Mouse (Mus musculus) small intestine, adult 2 months (tissue): ENCODE data around the gene Hectd1. TPM values are rescaled to one million over a fixed set of nuclear protein-coding genes. Genes with fewer than 3 reads are reported as not detected.

ENCODE experiments used
- H3K27ac ChIP-seq: fragments of 200-500 bp; 2 replicates; pipeline ENCODE4 v1.5.1; 2012; ENCODE audit warnings: low read depth, low read length, control low read depth, inconsistent platforms; ENCODE audit not compliant: insufficient read depth
- H3K27me3 ChIP-seq: fragments of 200-500 bp; 2 replicates; pipeline ENCODE4 v1.6.1; 2012; ENCODE audit warnings: mild to moderate bottlenecking, moderate library complexity, low read length, inconsistent platforms; ENCODE audit not compliant: control insufficient read depth, insufficient read depth
- H3K36me3 ChIP-seq: fragments of 200-500 bp; 2 replicates; pipeline ENCODE4 v1.6.1; 2012; ENCODE audit warnings: mild to moderate bottlenecking, low read length, control low read depth, inconsistent platforms; ENCODE audit not compliant: control insufficient read depth, insufficient read depth
- H3K4me1 ChIP-seq: fragments of 200-500 bp; 2 replicates; pipeline ENCODE4 v1.6.1; 2012; ENCODE audit warnings: low read length, inconsistent platforms, mixed read lengths; ENCODE audit not compliant: control insufficient read depth, insufficient read depth, insufficient read length
- H3K4me3 ChIP-seq: fragments of 200-500 bp; 2 replicates; pipeline ENCODE4 v1.5.1; 2012; ENCODE audit warnings: low read depth, mild to moderate bottlenecking, control low read depth, inconsistent platforms, low read length, moderate library complexity
- CTCF ChIP-seq: fragments of 200-500 bp; IDR thresholded peaks from 2 replicates; pipeline ENCODE4 v1.5.1; 2012; ENCODE audit warnings: low read depth, mild to moderate bottlenecking, control low read depth, inconsistent platforms, low read length, moderate library complexity, mixed read lengths; ENCODE audit not compliant: insufficient replicate concordance, insufficient read length; ENCODE audit errors: extremely low read depth
- POLR2A ChIP-seq: fragments of 200-500 bp; IDR thresholded peaks from 2 replicates; pipeline ENCODE4 v1.6.1; 2012; ENCODE audit warnings: low read depth, mild to moderate bottlenecking, control low read depth, inconsistent platforms, low read length, moderate library complexity
- WGBS: fragments of 180-500 bp; shearing (Covaris S2); methylation state at CpG from one replicate; pipeline ENCODE4 v1.1.7; 2018; 5-methylcytosine and 5-hydroxymethylcytosine counted together
- polyA plus RNA-seq: library from polyadenylated mRNA; depleted of rRNA; stranded (reverse); fragments of >200 nt; gene quantifications from 2 replicates; pipeline ENCODE4 v1.2.3, GENCODE M21; 2012

Gene Hectd1
- polyA plus RNA-seq, 1 experiment, result 6.7 TPM

GRCm38 (mm10) chr12:51821256-51821655, 8.1 kb downstream of the Hectd1 start:
- Histone ChIP-seq H3K4me1 (peaks cover 8% of the 10 kb centered on the region; the same call in 1 of the 2 replicates), H3K36me3 (peaks cover 16% of the 10 kb centered on the region), H3K4me3 (no peak overlapping the region), H3K27ac (no peak overlapping the region), H3K27me3 (no peaks in the 10 kb centered on the region)
- 6% methylated on average over 2 of the region's 2 CpGs for WGBS
- no peak for TF ChIP-seq CTCF
- TF ChIP-seq POLR2A, result no peak

DNA sequence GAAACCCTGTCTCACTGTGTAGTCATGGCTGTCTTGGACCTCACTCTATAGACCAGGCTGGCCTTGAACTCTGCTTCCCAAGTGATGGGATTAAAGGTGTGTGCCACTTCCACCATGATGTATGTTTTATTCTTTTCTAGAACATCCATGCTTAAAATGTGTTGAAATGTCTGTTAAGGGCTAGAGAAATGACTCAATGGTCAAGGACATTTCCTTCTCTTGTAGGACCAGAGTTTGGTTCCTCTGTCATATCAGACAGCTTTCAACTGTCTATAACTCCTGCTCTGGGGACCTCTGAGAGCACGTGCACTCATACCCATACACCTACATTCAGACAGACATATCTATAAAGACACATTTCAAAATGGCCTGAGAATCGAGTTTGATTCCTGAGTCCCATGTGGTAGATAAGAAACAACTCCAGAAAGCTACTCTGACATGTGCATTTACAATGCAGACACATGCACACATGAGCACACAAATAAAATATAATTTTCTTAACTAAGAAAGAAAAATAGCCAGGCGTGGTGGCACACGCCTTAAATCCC, 9.3 kb downstream of the Hectd1 start:
- Histone ChIP-seq H3K27me3 (no peaks in the 10 kb centered on the region), H3K4me3 (no peak overlapping the region), H3K36me3 (peaks cover 14% of the 10 kb centered on the region), H3K27ac (no peak overlapping the region), H3K4me1 (peaks cover 8% of the 10 kb centered on the region; the same call in 1 of the 2 replicates)
- TF ChIP-seq POLR2A (no peak), CTCF (no peak)
- 77% methylated on average over 4 of the region's 4 CpGs for whole genome bisulfite sequencing

DNA sequence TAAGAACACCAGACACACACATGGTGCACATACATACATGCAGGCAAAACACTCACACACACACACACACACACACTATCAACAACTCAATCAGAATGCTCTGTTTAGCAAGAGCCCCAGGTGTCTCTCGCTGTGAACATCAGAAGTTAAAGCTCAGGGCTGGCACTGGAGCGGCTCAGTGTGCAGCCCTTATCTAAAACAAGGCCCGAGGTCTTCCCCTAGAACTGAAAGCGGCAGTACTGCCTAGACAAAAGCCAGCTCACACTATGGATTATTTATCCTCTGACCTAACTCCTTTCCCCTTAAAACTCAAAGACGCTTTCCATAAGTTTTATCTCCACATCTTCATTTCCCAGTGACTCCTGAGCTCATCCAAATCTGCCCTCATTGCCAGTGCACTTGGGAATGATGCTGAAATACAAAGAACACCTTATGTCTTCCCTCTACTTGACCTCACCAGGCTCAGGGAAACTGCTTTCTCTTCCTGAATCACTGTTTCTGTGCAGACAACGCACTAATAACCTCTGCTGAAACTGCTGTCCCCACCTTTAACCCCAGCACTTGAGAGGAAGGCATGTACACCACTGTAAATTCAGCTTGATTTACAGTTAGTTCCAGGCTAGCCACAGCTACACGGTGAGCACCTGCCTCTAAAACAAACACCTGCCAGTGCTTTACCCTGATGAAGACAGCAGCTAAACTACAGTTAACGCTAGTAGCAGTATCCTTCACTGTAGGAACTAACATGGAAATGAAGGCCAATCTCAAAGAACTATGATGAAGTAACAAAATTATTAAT, 11.3 kb downstream of the Hectd1 start:
- Histone ChIP-seq H3K27ac (no peak overlapping the region), H3K36me3 (peaks cover 9% of the 10 kb centered on the region), H3K27me3 (no peaks in the 10 kb centered on the region), H3K4me1 (peaks cover 8% of the 10 kb centered on the region; the same call in 1 of the 2 replicates), H3K4me3 (no peak overlapping the region)
- TF ChIP-seq CTCF (no peak), POLR2A (no peak)
- 23% methylated on average over 8 of the region's 8 CpGs for WGBS

- H3K27ac ChIP-seq, result no peak overlapping the region
- no peak for TF ChIP-seq POLR2A
- TF ChIP-seq CTCF, result no peak
- H3K4me1 ChIP-seq, result peaks cover 1% of the 10 kb centered on the region; the same call in 1 of the 2 replicates
- H3K27me3 ChIP-seq, result no peaks in the 10 kb centered on the region
- peaks cover 9% of the 10 kb centered on the region for H3K36me3 ChIP-seq
- WGBS, result 64% methylated on average over 5 of the region's 5 CpGs
- H3K4me3 ChIP-seq, result no peak overlapping the region
Measured at GRCm38 (mm10) chr12:51811388-51812140, 17.8 kb downstream of the Hectd1 start.

DNA sequence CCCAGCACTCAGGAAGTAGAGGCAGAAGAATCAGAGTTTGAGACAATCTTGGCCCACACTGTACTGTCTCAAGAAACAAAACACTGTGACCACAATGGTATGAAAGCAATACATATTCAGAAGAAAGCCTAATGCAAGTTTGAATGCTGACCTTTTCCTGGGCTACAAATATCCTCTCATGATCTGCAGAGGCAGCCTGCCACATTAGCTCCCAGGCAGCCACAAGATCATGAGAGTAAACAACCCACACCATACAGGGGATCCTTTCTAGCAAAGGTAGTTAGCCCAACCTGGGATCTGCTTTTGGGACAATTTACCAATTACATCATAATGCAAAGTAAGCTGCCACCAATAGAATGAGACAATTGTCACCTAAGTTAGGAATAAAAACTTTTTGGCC, 18.8 kb downstream of the Hectd1 start:
- Histone ChIP-seq H3K4me1 (peaks cover 1% of the 10 kb centered on the region; the same call in 1 of the 2 replicates), H3K4me3 (no peak overlapping the region), H3K27ac (no peak overlapping the region), H3K36me3 (peaks cover 16% of the 10 kb centered on the region), H3K27me3 (no peaks in the 10 kb centered on the region)
- TF ChIP-seq POLR2A (no peak), CTCF (no peak)

DNA sequence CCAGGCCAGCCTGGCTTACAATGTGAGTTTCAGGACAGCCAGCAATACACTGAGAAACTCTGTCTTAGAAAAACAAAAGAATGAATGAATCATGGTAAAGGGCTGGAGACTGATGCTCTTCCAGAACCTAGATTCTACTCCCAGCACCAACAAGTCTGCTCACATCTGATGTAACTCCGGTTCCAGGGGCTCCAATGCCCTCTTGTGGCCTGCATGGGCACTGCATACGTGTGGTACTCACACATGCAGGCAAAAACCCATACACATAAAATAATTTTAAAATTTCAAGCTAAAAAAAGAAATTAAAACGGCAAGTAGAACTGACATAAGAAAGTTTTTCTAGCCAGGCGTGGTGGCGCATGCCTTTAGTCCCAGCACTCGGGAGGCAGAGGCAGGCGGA, 44.5 kb downstream of the Hectd1 start:
- WGBS, result 95% methylated on average over 7 of the region's 7 CpGs
- Histone ChIP-seq H3K36me3 (peaks cover 67% of the 10 kb centered on the region), H3K4me3 (no peak overlapping the region), H3K4me1 (no peaks in the 10 kb centered on the region), H3K27me3 (no peaks in the 10 kb centered on the region), H3K27ac (no peak overlapping the region)
- TF ChIP-seq CTCF (peak; percentile 65; the same call in 1 of the 2 replicates), POLR2A (no peak)

DNA sequence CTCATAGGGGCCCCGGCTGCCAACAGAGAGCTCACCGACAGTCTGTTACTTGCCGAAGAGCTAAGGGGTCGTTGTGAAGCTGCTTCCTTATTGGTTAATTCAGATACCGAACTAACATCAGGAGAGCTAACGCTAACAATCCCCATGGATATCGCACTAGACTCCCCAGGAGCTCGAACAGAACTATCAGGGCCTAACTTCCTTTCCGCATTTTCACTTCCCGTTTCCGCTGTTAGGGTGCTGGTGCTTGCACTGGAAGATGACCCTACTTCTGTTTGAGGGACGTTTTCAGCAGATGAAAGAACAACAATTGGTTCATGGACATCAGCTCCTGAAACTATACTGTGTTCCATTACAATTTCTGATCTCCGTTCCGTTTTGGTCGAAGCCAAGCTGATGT, 60.6 kb downstream of the Hectd1 start:
- WGBS, result 90% methylated on average over 15 of the region's 15 CpGs
- peaks cover 53% of the 10 kb centered on the region for H3K36me3 ChIP-seq

More for the DNA sequence above, 60.6 kb downstream of the Hectd1 start:
- Histone ChIP-seq H3K4me3 (no peak overlapping the region), H3K4me1 (no peaks in the 10 kb centered on the region), H3K27ac (no peak overlapping the region), H3K27me3 (no peaks in the 10 kb centered on the region)
- TF ChIP-seq POLR2A, result no peak
